Mouse (Mus musculus) activated CD4-positive, CD25-positive, alpha-beta regulatory T cell, adult 4 months (primary cell): Measurements from ENCODE around the gene Dnajc6. TPM values are rescaled to one million over a fixed set of nuclear protein-coding genes. Genes with fewer than 3 reads are reported as not detected.

Source experiments
- ATAC-seq: one replicate; pipeline ENCODE4 v1.8.0; 2017
- polyA plus RNA-seq, 2 experiments: library from polyadenylated mRNA; unstranded; fragments of 100-300 nt; shearing (Covaris generic); gene quantifications; one replicate each; pipeline ENCODE4 v1.2.1; 2017

Gene Dnajc6
- polyA plus RNA-seq, 2 experiments from 2014 or later = 1.8 to 1.9 TPM

GRCm38 (mm10) chr4:101507571-101508422 is 11.3 kb downstream of the Dnajc6 start:
- no peak for ATAC-seq

DNA sequence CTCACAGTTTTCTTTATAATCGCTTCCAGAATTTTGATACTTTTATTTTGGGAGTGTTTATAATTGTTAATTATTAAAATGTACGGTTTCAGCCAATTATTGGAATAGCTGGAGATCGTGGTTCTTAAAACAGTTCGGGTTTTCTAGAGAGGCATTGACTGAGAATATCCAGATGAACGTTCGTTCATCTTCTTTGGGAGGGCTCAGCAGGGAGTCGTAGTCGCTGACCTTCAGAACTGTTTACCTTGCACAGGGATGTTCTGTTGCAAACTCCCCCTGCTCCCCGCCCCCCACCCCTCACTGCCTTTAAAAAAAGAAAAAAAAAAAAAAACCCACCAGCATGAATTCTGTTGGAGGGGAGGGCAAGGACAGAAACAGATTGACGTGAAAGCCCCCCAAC is 12.0 kb downstream of the Dnajc6 start:
- ATAC-seq = no peak

GRCm38 (mm10) chr4:101508851-101509577 is 12.6 kb downstream of the Dnajc6 start:
- ATAC-seq = peak; percentile 48

DNA sequence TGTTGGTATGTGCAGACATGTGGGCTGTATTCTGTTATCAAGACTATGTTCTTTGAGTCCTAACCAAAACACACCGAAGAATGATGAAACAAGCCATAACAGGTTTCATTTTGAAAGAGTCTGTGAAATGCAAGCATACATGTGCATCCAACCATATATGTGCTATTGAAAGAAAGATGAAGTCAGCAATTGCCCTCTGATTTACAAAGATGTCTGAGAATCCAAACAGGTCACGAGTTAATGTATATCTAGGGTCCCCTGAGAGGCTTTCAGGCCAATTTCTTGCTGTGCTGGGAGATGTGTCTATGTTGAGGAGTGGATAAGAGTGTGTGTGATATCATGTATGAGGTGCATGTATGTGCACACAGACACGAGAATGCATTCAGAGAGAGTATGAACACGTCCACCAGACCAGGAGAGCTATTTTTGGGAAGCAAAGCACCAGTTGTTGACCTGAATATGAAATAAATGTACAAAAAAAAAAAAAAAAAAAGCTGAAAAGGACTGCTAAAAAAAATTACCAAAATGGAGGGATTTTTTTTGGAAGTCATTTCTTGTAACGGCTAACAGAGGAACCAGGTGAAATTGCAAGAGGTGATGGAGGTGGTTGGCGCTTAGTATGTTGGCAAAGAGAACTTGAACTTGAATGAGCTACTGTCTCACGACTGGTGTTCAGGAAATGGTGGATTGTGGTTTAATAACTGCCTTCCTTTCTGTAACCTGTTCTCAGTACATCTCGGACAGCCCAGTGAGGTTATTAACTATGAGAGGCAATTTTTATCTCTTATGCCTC is 13.9 kb downstream of the Dnajc6 start:
- no peak for ATAC-seq

DNA sequence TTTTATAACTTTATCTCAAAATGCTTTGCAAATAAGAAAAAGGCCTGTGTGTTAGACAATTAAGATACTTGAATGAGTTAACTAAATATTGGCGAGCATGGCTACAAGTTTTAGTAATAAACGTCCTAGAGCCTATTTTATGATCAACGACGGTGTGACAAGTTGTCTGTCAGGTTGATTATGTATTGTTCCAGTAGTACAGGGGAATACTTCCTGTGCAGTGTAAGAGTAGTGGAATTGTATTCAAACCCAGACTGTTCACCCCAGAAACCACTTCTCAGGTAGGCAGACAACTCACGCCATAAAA is 14.4 kb downstream of the Dnajc6 start:
- ATAC-seq = no peak

DNA sequence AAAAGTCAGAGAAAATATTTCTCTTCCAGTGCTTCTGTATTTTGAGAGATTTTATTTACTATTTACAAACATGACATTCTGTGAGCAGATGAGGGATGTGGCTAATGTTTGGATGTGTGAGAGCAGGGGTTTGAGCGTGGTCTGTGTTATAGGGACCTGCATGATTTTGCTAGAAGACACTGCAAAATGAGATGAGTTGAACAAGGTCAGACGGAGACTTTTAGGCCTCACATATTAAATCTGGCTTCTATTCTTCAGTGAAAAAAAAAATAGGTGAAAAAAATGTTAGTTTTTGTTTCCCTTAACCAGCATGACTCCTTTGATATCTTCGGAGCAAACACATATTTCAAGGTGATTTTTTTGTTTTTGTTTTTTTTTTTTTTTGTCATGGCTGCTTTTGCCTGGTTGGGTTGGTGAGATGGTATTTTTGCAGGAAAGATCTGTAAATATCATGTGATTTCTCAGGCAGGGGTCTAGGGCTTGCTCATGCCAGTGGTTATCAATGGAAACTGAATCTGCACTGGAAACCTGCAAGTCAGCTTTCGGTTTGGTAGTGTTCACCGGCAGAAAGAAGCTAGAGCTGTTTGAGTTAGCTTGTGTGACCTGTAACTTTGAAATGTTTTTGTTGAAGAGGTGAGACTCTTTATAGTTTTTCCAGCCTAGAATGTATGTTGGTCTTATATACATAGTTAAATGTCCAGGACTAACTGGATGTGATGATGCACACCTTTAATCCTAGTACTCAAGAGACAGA is 15.5 kb downstream of the Dnajc6 start:
- peak; percentile 25 for ATAC-seq

GRCm38 (mm10) chr4:101513251-101513650 is 16.8 kb downstream of the Dnajc6 start:
- ATAC-seq = no peak

DNA sequence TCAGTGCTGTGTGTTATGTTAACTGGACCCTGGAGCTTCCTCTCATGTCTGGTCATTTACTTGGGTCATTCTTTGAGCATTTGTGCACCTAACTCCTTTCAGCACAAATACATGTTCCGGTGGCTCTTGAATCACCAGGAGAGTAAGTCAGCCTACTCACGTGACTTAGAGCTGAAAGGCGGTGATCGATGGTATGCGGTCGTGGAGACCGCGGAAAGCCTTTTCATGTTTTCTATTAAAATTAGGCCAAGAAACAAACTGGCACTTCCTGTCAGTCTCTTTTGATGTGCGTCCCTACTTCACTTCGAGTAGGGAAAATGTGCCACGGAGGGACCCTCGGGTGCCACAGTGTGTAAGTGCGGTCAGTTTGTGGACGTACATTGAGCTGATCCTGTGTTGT is 19.4 kb downstream of the Dnajc6 start:
- no peak for ATAC-seq

GRCm38 (mm10) chr4:101516434-101517168 is 20.2 kb downstream of the Dnajc6 start:
- ATAC-seq = no peak

DNA sequence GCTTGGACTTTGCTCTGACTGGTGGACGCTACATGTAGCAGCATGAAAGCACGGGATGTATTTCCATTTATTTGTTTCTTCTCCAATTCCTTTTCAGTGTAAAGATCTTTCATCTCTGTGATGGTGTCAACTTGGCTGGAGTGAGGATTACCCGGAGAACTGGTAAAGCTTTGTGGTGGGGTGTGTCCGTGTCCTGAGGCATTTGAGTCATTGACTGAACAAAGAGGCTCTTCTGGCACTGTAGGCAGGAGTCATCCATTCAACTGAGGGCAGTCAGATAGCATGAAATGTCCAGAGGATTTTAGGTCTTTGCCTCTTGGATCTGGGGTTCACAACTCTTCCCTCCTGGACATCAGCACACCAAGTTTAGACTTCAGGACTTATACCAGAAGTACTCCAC is 35.5 kb downstream of the Dnajc6 start:
- ATAC-seq = no peak

DNA sequence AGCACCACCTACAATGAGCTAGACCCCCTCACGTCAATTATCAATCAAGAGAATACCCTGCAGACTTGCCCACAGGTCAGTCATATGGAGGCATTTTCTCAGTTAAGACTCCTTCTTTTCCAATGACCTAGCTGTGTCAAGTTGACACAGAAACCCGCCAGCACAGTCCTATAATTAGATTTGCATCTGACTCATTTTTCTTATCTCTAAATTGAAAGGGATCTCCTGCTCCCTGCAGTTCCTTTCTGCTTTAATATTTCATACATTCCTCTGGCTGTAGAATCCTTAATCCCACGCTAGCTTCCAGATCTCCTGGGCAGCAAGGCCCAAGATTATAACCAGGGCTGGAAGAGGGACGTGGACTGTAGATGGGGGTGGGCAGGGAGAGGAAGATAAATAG is 44.1 kb downstream of the Dnajc6 start:
- no peak for ATAC-seq

GRCm38 (mm10) chr4:101549958-101550591 is 53.6 kb downstream of the Dnajc6 start:
- ATAC-seq = no peak

GRCm38 (mm10) chr4:101550671-101551161 is 54.3 kb downstream of the Dnajc6 start:
- no peak for ATAC-seq

DNA sequence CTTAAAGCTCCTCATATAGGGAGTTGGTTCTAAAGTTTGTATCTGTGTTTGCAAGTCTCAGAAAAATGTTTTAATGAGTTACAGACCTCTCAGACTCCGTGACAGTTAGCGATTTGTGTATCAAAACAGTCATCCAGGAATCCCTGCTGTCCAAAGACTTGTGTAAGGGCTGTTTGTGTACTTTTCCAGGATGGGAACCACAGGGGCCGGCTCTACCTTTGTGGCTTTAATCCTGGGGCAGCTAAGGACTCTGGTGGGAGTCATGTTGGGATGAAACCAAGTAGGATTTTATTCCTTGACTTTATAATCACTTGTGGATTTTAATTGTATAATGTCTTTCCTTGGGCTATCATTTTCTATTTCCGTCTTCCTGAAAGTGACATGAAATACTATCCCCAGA is 55.0 kb downstream of the Dnajc6 start:
- ATAC-seq = no peak

DNA sequence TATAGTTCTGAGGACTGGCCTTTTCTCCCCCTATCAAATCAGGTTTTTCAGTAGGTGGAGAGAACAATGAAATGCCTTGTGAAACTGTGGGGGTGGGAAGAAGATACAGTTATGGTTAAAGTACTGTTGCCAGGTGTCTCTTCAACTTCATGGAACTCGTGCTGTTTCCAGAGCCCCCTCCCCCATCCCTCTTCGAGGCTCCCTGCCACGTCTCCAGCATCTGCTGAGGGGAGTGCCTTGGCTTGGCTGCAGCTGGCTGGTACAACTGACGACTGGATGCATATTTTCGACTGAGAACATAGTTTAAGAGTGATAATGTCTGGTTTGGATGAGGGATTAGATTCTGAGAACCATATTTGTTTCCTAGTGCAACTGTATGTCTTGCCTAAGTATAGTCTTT is 55.9 kb downstream of the Dnajc6 start:
- no peak for ATAC-seq

- no peak for ATAC-seq
These were observed 58.6 kb downstream of the Dnajc6 start for GRCm38 (mm10) chr4:101555016-101555415.

- ATAC-seq = no peak
These were observed 63.7 kb downstream of the Dnajc6 start for GRCm38 (mm10) chr4:101560137-101560536.

- no peak for ATAC-seq
These were observed 66.4 kb downstream of the Dnajc6 start for GRCm38 (mm10) chr4:101562836-101563235.

GRCm38 (mm10) chr4:101563607-101564006 is 67.2 kb downstream of the Dnajc6 start:
- no peak for ATAC-seq

- no peak for ATAC-seq
These were observed 68.4 kb downstream of the Dnajc6 start for GRCm38 (mm10) chr4:101564746-101565417.

GRCm38 (mm10) chr4:101569076-101569475 is 72.6 kb downstream of the Dnajc6 start:
- ATAC-seq = no peak
